Mouse (Mus musculus): ENCODE measurements around the gene Slc27a4.

Gene Slc27a4

GRCm38 (mm10) chr2:29856451-29857260 is 54.2 kb downstream of the Slc27a4 start:
- DNase-seq (ENCODE audit: low spot score), result no peak

DNA sequence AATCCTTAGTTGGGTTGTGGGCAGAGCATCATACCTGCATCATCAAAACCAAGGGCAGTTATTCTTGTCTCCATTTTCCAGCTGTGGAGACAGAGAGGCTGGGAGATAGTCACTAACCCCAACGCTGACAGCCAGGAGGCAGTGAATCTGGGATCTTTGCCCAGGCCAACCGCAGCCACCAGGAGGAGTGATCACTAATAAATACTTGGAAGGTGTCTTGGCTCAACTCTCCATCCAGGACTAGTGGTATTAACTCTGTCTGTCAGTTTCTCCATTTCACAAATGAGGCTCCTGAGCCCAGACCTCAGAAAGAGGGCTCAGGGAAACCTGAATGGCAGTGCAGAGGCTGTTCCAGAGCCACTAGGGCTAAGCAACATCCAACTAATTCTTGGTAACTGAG is 54.9 kb downstream of the Slc27a4 start:
- no peak for DNase-seq (ENCODE audit: low spot score)

- DNase-seq (ENCODE audit: low spot score), result no peak
Measured at GRCm38 (mm10) chr2:29857967-29858366, 55.5 kb downstream of the Slc27a4 start.

DNA sequence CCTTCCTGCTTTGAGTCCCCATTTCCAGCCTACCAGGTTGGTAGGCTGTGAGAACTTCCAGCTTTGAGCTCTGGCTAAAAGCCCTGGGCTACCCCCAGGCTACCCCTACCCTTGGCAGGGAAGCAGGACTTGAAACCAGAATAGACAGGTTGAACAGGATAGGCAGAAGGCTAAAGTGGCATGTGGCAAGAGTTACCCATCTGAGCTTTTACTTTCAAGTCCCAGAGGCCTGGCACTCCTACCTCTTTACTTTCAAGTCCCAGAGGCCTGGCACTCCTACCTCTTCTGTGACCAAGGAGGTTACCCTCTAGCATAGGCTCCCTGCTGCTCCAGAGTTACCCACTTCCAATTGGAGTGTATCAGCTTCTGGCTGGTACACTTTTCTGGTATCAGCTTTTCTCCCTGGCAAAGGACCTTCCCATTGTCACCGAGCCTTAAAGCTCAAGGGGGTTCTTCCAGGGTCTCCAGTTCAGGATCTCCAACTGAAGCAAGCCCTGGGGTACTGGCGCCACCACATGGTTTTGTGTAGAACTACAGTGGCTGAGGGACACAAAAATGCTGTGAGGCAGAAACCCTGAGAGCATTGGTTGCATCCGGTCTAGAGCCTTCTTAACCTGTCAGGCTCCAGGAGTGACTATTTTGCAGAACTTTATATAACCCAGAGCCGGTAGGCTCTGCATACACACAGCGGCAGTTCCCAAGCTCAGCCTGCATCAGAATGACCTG is 56.5 kb downstream of the Slc27a4 start:
- DNase-seq (ENCODE audit: low spot score), result no peak

DNA sequence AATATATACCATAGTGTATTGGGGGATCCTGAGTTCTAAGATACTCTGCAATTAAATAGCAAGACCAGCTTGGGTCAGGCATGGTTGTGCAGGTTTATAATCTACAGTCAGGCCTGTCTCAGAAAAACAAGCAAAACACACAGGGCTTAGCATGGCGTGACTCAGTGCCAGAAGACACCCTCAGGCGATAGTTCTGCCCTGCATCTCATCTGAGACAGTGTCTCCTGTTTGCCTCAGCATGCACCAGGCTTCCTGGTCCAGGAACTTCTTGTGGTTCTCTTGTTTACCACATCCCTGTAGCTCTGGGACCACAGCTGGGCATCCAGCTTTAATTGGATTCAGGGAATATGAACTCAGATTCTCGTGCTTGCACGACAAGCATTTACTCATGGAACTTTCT is 62.7 kb downstream of the Slc27a4 start:
- DNase-seq (ENCODE audit: low spot score), result no peak
